Mouse (Mus musculus) intestine, postnatal 0 days (tissue): ENCODE measurements around the gene Gin1. TPM values are rescaled to one million over a fixed set of nuclear protein-coding genes. Genes with fewer than 3 reads are reported as not detected.
A peak's percentile ranks its signal among the peaks of the same experiment; 100 is the strongest.

Experiments
- ATAC-seq: fragments of 200-750 bp; cut with Nextera tagmentation; 2 replicates; pipeline ENCODE4 v1.8.0; 2017; ENCODE audit warnings: mild to moderate bottlenecking, moderate TSS enrichment, moderate library complexity
- H3K27ac ChIP-seq: fragments of 300-500 bp; sonication (generic); 2 replicates; pipeline ENCODE4 v1.5.1; 2014; ENCODE audit warnings: mild to moderate bottlenecking, low read depth, low read length, moderate library complexity
- H3K27me3 ChIP-seq: fragments of 300-500 bp; sonication (generic); replicated peaks from 2 replicates; pipeline ENCODE4 v1.6.1; 2014; ENCODE audit warnings: low read length, mixed read lengths; ENCODE audit not compliant: control insufficient read depth, insufficient read depth
- H3K36me3 ChIP-seq: fragments of 300-500 bp; sonication (generic); 2 replicates; pipeline ENCODE4 v1.6.1; 2014; ENCODE audit warnings: mild to moderate bottlenecking, moderate library complexity; ENCODE audit not compliant: control insufficient read depth, insufficient read depth
- H3K4me1 ChIP-seq: fragments of 300-500 bp; sonication (generic); replicated peaks from 2 replicates; pipeline ENCODE4 v1.6.1; 2014; ENCODE audit warnings: antibody characterized with exemption, low read length, mixed read lengths; ENCODE audit not compliant: control insufficient read depth, insufficient read depth
- H3K4me2 ChIP-seq: fragments of 300-500 bp; sonication (generic); replicated peaks from 2 replicates; pipeline ENCODE4 v1.6.1; 2014; ENCODE audit warnings: low read depth, mild to moderate bottlenecking, moderate library complexity
- H3K4me3 ChIP-seq: fragments of 300-500 bp; sonication (generic); 2 replicates; pipeline ENCODE4 v1.5.1; 2014; ENCODE audit warnings: low read depth, low read length
- H3K9ac ChIP-seq: fragments of 300-500 bp; sonication (generic); 2 replicates; pipeline ENCODE4 v1.6.1; 2014; ENCODE audit warnings: mild to moderate bottlenecking, low read depth, low read length
- H3K9me3 ChIP-seq: fragments of 300-500 bp; sonication (generic); 2 replicates; pipeline ENCODE4 v1.6.1; 2016; ENCODE audit warnings: mixed run types; ENCODE audit not compliant: control insufficient read depth
- CTCF ChIP-seq: sonication (generic); IDR thresholded peaks from 2 replicates; pipeline ENCODE4 v1.5.1; 2016; ENCODE audit warnings: low read depth, mild to moderate bottlenecking, control low read depth, antibody characterized with exemption, moderate library complexity
- WGBS: fragments of 180-500 bp; shearing (Covaris S2); extraction: QIAGEN DNeasy Blood & Tissue Kit; methylation state at CpG from one replicate; pipeline ENCODE4 v1.1.7; 2014; 5-methylcytosine and 5-hydroxymethylcytosine counted together
- polyA plus RNA-seq: library from polyadenylated mRNA; unstranded; fragments of >200 nt; fragmentation: Nextera tagmentation; extraction: Ambion mirVana; gene quantifications from 2 replicates; pipeline ENCODE4 v1.2.1, GENCODE M21; 2015

The Gin1 gene
- polyA plus RNA-seq, 1 experiment from 2014 or later: 12.4 TPM

DNA sequence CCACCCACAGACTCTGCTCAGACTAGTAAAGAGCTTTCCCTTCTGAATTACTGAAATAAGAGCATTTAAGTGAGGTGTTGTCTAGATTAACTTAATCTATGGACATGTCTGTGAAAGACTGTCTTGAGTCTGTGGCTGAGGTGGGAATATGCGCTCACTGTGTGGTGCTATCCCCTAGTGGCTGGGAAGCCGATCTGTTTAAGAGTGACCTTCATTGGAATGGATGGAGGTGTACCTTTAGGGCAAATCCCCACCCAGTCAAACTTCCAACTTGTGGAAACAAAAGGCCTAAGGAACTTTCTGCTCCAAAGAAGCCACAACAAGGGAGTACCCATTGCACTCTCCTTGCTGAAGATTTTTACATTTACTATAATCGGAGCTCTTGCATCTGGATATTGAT, 24.1 kb downstream of the Gin1 start:
- no peak for TF ChIP-seq CTCF
- Histone ChIP-seq H3K27me3 (no peaks in the 10 kb centered on the region), H3K4me2 (no peak overlapping the region), H3K4me3 (no peak overlapping the region), H3K36me3 (no peaks in the 10 kb centered on the region), H3K9ac (no peak overlapping the region), H3K4me1 (no peaks in the 10 kb centered on the region), H3K27ac (no peak overlapping the region), H3K9me3 (no peaks in the 10 kb centered on the region)
- WGBS: 88% methylated on average over 3 of the region's 3 CpGs
- ATAC-seq: no peak

DNA sequence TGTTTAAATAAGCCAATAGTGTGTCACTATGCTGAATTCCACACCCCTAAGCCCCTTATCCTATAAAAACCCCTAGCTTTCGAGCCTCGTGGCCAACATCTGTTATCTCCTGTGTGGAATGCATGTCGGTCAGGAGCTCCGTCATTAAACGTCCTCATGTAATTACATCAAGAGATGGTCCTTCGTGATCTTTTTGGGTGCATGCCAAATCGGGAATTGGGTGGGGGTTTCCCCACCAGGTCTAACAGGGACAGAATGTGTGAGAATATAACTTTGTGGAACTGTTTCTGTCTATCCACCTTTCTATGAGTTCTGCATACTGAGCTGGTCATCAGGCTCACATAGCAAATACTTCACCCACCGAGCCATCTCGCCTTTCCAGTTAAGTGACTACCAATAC, 26.0 kb downstream of the Gin1 start:
- TF ChIP-seq CTCF: no peak
- H3K4me3 ChIP-seq: no peak overlapping the region
- H3K4me2 ChIP-seq: no peak overlapping the region
- no peaks in the 10 kb centered on the region for H3K27me3 ChIP-seq
- 54% methylated on average over 9 of the region's 9 CpGs for WGBS
- H3K36me3 ChIP-seq: no peaks in the 10 kb centered on the region
- no peaks in the 10 kb centered on the region for H3K9me3 ChIP-seq
- no peak overlapping the region for H3K27ac ChIP-seq
- H3K9ac ChIP-seq: no peak overlapping the region
- H3K4me1 ChIP-seq: no peaks in the 10 kb centered on the region
- no peak for ATAC-seq

DNA sequence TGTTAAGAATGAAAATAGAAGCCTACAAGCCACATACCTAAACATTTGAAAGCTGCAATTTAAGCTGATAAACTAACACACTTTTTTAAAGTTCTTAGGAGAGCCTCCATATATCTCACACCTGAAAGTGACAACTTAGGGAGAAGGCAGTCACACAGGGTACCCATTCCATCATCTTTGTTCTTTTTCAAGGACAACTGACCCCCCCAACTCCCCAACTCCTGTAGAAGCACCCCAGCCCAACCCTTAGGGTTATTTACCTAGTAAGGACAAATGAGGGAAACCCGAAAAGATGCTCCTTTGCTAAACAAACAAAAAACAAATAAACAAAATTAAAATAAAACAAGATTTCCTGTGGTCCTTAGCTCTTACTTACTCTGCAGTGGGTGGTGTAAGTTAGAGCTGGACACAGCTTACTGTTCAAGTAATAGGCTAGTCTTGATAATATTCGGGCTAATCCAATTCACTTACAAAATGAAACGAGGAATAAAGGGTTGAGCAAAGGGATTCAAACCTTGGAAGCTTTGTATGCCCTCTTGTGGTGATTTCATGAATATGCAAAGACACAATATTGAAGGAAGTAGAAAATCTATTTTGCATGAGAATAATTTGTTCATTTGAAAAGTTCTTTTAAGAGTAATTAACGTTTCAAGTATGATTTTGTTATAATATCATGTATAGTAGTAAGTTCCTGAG, 32.4 kb downstream of the Gin1 start:
- TF ChIP-seq CTCF: peak; percentile 74
- Histone ChIP-seq H3K36me3 (no peaks in the 10 kb centered on the region), H3K27me3 (no peaks in the 10 kb centered on the region), H3K9me3 (no peaks in the 10 kb centered on the region), H3K4me2 (0 out of 2 replicates have a peak overlapping the region, but pooled peaks have one; percentile 30), H3K27ac (no peak overlapping the region), H3K9ac (no peak overlapping the region), H3K4me1 (no peaks in the 10 kb centered on the region), H3K4me3 (no peak overlapping the region)
- WGBS: 40% methylated on average over 4 of the region's 4 CpGs
- ATAC-seq: no peak

DNA sequence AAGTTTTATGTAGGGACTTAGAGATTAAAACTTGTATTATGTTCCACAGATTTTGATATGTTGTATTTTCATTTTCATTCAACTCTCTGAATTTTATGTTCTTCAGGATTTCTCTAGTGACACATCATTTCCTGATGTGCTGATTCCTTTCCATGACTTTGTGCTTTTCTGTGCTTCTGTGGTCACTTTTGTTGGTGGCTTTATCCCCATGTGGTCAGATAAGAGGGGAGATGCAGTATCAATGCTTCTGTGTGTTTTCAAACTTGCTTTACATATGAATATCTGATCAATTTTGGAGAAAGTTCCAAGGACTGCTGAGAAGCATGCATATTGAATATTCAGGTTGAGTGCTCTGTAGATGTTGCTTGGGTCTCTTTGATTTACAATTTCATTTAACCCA, 34.5 kb downstream of the Gin1 start:
- no peaks in the 10 kb centered on the region for H3K27me3 ChIP-seq
- no peak overlapping the region for H3K4me3 ChIP-seq
- no peak for TF ChIP-seq CTCF
- no peaks in the 10 kb centered on the region for H3K4me1 ChIP-seq
- H3K9ac ChIP-seq: no peak overlapping the region
- no peak overlapping the region for H3K4me2 ChIP-seq
- H3K27ac ChIP-seq: no peak overlapping the region
- no peak for ATAC-seq
- H3K9me3 ChIP-seq: no peaks in the 10 kb centered on the region
- no peaks in the 10 kb centered on the region for H3K36me3 ChIP-seq

DNA sequence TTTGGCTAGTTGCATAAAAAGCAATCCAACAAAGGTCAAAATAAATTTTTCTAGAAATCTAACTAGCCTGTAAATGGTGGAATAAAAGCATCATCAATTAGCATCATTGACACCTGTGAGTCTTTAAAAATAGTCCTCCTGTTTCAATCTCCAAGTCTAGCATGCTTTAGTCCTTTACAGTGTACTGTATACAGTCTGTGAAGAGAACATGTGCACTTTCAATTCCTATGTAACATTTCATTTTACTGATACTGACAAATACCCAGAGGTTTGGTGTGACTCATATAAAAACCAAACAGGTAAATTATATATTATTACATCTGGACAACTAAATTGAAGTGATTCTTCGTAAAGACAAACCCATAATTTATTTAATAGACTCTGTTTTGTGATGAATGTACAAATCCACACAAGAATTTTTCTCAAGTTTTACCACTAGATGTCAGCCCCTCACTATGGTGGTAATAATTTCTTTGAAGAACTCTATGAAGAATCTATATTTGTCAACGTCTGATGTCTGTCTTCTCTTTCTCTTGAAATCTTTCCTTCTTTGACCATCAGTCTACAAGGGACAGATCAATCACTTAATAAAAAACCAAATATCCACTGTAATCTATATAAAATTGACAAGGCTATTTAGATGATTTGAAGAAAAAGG, 39.4 kb downstream of the Gin1 start:
- peak; percentile 81 for TF ChIP-seq CTCF
- Histone ChIP-seq H3K27ac (no peak overlapping the region), H3K27me3 (no peaks in the 10 kb centered on the region), H3K4me3 (no peak overlapping the region), H3K4me2 (no peak overlapping the region), H3K36me3 (no peaks in the 10 kb centered on the region), H3K4me1 (no peaks in the 10 kb centered on the region), H3K9ac (no peak overlapping the region), H3K9me3 (no peaks in the 10 kb centered on the region)
- ATAC-seq: no peak
- whole genome bisulfite sequencing: 31% methylated on average over 2 of the region's 2 CpGs

DNA sequence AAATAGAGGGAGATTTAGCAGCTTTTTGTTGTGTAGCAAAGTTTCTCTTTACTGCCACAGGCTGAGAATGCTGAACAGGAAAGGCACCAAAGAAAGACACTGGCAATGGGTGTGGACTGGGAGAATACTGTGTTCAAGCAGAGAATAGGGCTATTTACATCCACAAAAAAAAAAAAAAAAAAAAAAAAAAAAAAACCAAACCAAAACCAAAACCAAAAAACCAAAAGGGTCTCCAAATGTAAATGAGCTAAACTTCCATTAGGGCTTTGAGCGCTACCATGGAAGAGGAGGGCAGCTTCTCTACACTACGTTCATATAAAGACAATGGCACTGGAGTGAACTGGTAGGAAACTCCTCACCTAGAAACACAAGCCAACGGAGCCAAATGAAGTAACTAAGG, 51.3 kb downstream of the Gin1 start:
- Histone ChIP-seq H3K9me3 (no peaks in the 10 kb centered on the region), H3K4me3 (no peak overlapping the region), H3K4me1 (no peaks in the 10 kb centered on the region), H3K27me3 (no peaks in the 10 kb centered on the region), H3K36me3 (no peaks in the 10 kb centered on the region; the same call in 1 of the 2 replicates), H3K4me2 (no peak overlapping the region), H3K9ac (no peak overlapping the region), H3K27ac (no peak overlapping the region)
- ATAC-seq: no peak
- no peak for TF ChIP-seq CTCF
- 95% methylated on average over 3 of the region's 3 CpGs for WGBS
